42 mouse cellular contexts compared by ENCODE assay signal in the genomic region with DNA sequence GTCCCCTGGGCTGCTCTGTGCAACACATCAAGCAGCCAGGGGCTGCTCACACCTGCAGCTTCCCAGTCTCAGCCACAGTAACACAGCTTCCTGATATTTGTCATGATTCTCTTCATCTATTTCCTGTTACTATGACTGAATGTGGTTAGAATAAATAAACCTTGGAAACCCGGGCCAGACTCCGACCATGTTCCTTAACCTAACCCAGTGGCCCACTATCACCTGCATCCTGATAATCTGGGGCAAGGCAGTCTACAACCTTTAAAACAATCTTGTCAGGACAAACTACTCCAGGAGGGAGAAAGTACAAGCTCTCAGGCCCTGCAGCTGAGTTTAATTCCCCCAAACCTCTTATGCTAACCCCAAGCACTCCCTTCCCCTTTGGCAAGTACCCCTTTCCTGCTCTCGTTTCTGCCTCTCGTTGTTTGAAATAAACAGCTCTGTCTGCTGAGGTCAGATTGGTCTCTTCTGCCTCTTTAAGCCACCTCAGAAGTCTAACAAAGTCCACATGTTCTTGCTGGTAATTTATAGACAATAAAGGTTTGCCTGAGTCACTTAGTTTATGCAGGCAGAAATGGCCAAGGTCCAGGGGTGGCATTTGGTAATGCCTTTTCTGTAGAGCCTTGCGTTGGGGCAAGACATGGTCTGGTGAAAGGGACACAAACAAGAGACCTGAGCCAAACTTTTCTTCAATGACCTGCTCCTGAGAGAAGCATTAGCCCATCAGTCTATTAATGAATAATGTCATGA. TPM values are rescaled to one million over a fixed set of nuclear protein-coding genes. Genes with fewer than 3 reads are reported as not detected.
DNase-seq lines count a peak whose midpoint lies in the region; ATAC-seq and TF ChIP-seq lines count a peak whose summit lies in the region.
"Had no signal": no experiment of that assay in that cellular context is flagged by ENCODE, and none has a peak within 500 bp of the region (broad histone marks: within the 10 kb centered on the region; RNA-seq: fewer than 3 reads in every experiment).

No protein-coding gene starts in this region.

- no peak for ATAC-seq in liver, postnatal 0 days
- no peak for ATAC-seq in forebrain, embryonic 16.5 days
- ATAC-seq in heart, embryonic 11.5 days (replicated peaks; ENCODE audit: insufficient number of reproducible peaks, low FRiP score, low TSS enrichment), result no peak
- ATAC-seq: forebrain, embryonic 14.5 days; hindbrain, embryonic 16.5 days; liver, embryonic 12.5 days; lung, postnatal 0 days; midbrain, embryonic 15.5 days had no signal

- H3K27ac ChIP-seq in liver, postnatal 0 days (ENCODE audit: low read depth), result peak overlapping the region; percentile 7; the same call in 1 of the 2 replicates
- H3K27ac ChIP-seq in CH12.LX (ENCODE audit: insufficient read depth, low read depth) (peak overlapping the region; percentile 47; the same call in 1 of the 2 replicates), macrophage (peak overlapping the region; percentile 15)
- no peak overlapping the region for H3K27ac ChIP-seq in forebrain, embryonic 16.5 days (ENCODE audit: low read length)
- no peak overlapping the region for H3K27ac ChIP-seq in heart, embryonic 11.5 days (ENCODE audit: low read depth, low read length)
- H3K27ac ChIP-seq: heart, embryonic 13.5 days; hindbrain, embryonic 10.5 days; left cerebral cortex, adult 2 months; limb, embryonic 13.5 days; liver, embryonic 12.5 days; midbrain, embryonic 10.5 days; midbrain, embryonic 15.5 days; stomach, embryonic 15.5 days had no signal

- H3K79me2 ChIP-seq in CH12.LX (replicated peaks; ENCODE audit: control insufficient read depth, extremely low read depth, insufficient read depth, poor library complexity, severe bottlenecking) (no peaks in the 10 kb centered on the region; the same call in 1 of the 2 replicates), macrophage (ENCODE audit: inconsistent target) (no peaks in the 10 kb centered on the region)

- H3K4me2 ChIP-seq in liver, postnatal 0 days (ENCODE audit: low read depth, low read length), result no peak overlapping the region
- no peak overlapping the region for H3K4me2 ChIP-seq in CH12.LX (ENCODE audit: insufficient read depth, low read depth, poor library complexity, severe bottlenecking)
- no peak overlapping the region for H3K4me2 ChIP-seq in forebrain, embryonic 16.5 days (ENCODE audit: low read length)
- H3K4me2 ChIP-seq in heart, embryonic 11.5 days, result no peak overlapping the region
- H3K4me2 ChIP-seq: heart, embryonic 13.5 days; limb, embryonic 13.5 days; liver, embryonic 12.5 days; midbrain, embryonic 15.5 days; stomach, embryonic 15.5 days had no signal

- no peaks in the 10 kb centered on the region for H3K27me3 ChIP-seq in liver, postnatal 0 days (ENCODE audit: insufficient read depth, low read length)
- no peaks in the 10 kb centered on the region for H3K27me3 ChIP-seq in CH12.LX (replicated peaks)
- H3K27me3 ChIP-seq in forebrain, embryonic 16.5 days (replicated peaks; ENCODE audit: control insufficient read depth, insufficient read depth, low read length), result no peaks in the 10 kb centered on the region
- H3K27me3 ChIP-seq in heart, embryonic 11.5 days (ENCODE audit: control insufficient read depth, insufficient read depth, low read length), result no peaks in the 10 kb centered on the region
- H3K27me3 ChIP-seq: liver, embryonic 12.5 days; midbrain, embryonic 15.5 days; stomach, embryonic 15.5 days had no signal

- dilution Hi-C loops in CH12.LX (cut with MboI; ENCODE audit: extremely low pct_ligation_motif_present, extremely low pct_unique_long_range_greater_than_20kb, low sequenced_read_pairs), result no loop called here

- no peak for TF ChIP-seq CTCF in liver, postnatal 0 days (IDR thresholded peaks at IDR 0.05; ENCODE audit: low read depth)
- TF ChIP-seq CTCF in CH12.LX (conservative IDR thresholded peaks at IDR 0.05 in 1 of 2, IDR thresholded peaks at IDR 0.05 in 1 of 2; ENCODE audit: low read depth in 2 of 2, low read length in 2 of 2), result no peak

- no peak for TF ChIP-seq RAD21 in CH12.LX (IDR thresholded peaks at IDR 0.05; ENCODE audit: low read depth, low read length)

- H3K4me3 ChIP-seq in liver, postnatal 0 days (ENCODE audit: low read depth, low read length), result no peak overlapping the region
- no peak overlapping the region for H3K4me3 ChIP-seq in CH12.LX (replicated peaks in 1 of 3; ENCODE audit: low read depth in 2 of 3, low read length in 2 of 3, poor library complexity in 1 of 3)
- H3K4me3 ChIP-seq in macrophage (ENCODE audit: inconsistent target), result no peak overlapping the region
- H3K4me3 ChIP-seq in forebrain, embryonic 16.5 days (replicated peaks; ENCODE audit: low read length), result no peak overlapping the region
- no peak overlapping the region for H3K4me3 ChIP-seq in heart, embryonic 11.5 days (ENCODE audit: low read depth, low read length)
- H3K4me3 ChIP-seq: heart, embryonic 13.5 days; hindbrain, embryonic 10.5 days; left cerebral cortex, adult 2 months; limb, embryonic 13.5 days; liver, embryonic 12.5 days; midbrain, embryonic 10.5 days; midbrain, embryonic 15.5 days; stomach, embryonic 15.5 days had no signal

- TF ChIP-seq EP300 in liver, postnatal 0 days (IDR thresholded peaks at IDR 0.05; ENCODE audit: low read depth), result no peak
- no peak for TF ChIP-seq EP300 in CH12.LX (IDR thresholded peaks at IDR 0.05; ENCODE audit: low read length)

- no peak for TF ChIP-seq POLR2A in CH12.LX (IDR thresholded peaks at IDR 0.05; ENCODE audit: low read depth, low read length)

- DNase-seq in liver, postnatal 0 days, result no peak
- DNase-seq in liver, result no peak
- no peak for DNase-seq in CH12.LX (ENCODE audit: extremely low read depth)
- DNase-seq in induced T-regulatory cell, adult 2 months (ENCODE audit: low read depth), result peak; percentile 43
- DNase-seq in cerebellum, adult 11-12 months, result no peak
- DNase-seq: adrenal gland, postnatal 14 days; cerebellum, adult 2 months; cerebellum, postnatal 14 days; gastrocnemius, postnatal 25 days; heart, adult 18-20 months; heart, postnatal 10 days; kidney, adult 11 months; kidney, postnatal 14 days; lung, adult 18-20 months; right cerebral cortex, adult 18-20 months; right cerebral cortex, postnatal 4 days; thymus, adult 18-20 months had no signal

- in situ Hi-C loops in CH12.LX (cut with MboI; ENCODE audit: low pct_ligation_motif_present, low pct_unique_long_range_greater_than_20kb, low sequenced_read_pairs), result no loop called here

- H3K4me1 ChIP-seq in liver, postnatal 0 days (ENCODE audit: insufficient read depth), result peaks cover 34% of the 10 kb centered on the region
- peaks cover 27 to 81% of the 10 kb centered on the region in 2 experiments for H3K4me1 ChIP-seq in CH12.LX (ENCODE audit: control insufficient read depth in 1 of 2, insufficient read depth in 2 of 2)
- H3K4me1 ChIP-seq in forebrain, embryonic 16.5 days (replicated peaks; ENCODE audit: control insufficient read depth, insufficient read depth, low read length), result peaks cover 4% of the 10 kb centered on the region
- H3K4me1 ChIP-seq in heart, embryonic 11.5 days (ENCODE audit: control insufficient read depth, insufficient read depth, low read length), result peaks cover 11% of the 10 kb centered on the region

- H3K9me3 ChIP-seq in liver, postnatal 0 days (ENCODE audit: low read length), result no peaks in the 10 kb centered on the region
- H3K9me3 ChIP-seq in CH12.LX (replicated peaks; ENCODE audit: low read length), result no peaks in the 10 kb centered on the region
- no peaks in the 10 kb centered on the region for H3K9me3 ChIP-seq in forebrain, embryonic 16.5 days (ENCODE audit: control insufficient read depth, low read length)
- no peaks in the 10 kb centered on the region for H3K9me3 ChIP-seq in heart, embryonic 11.5 days (replicated peaks; ENCODE audit: control insufficient read depth, low read length)
- H3K9me3 ChIP-seq: heart, embryonic 13.5 days; hindbrain, embryonic 10.5 days; limb, embryonic 13.5 days; liver, embryonic 12.5 days; midbrain, embryonic 10.5 days; midbrain, embryonic 15.5 days; stomach, embryonic 15.5 days had no signal

- no peak overlapping the region for H3K9ac ChIP-seq in liver, postnatal 0 days (replicated peaks)
- H3K9ac ChIP-seq in CH12.LX (ENCODE audit: insufficient read depth, low read depth), result no peak overlapping the region
- no peak overlapping the region for H3K9ac ChIP-seq in forebrain, embryonic 16.5 days (replicated peaks; ENCODE audit: low read depth, low read length)
- H3K9ac ChIP-seq in heart, embryonic 11.5 days (ENCODE audit: low read depth, low read length), result no peak overlapping the region
- H3K9ac ChIP-seq: heart, embryonic 13.5 days; limb, embryonic 13.5 days; liver, embryonic 12.5 days; midbrain, embryonic 15.5 days; stomach, embryonic 15.5 days had no signal

- no peaks in the 10 kb centered on the region for H3K36me3 ChIP-seq in liver, postnatal 0 days (replicated peaks; ENCODE audit: insufficient read depth, low read length)
- H3K36me3 ChIP-seq in CH12.LX (replicated peaks in 1 of 2; ENCODE audit: control insufficient read depth in 1 of 2, insufficient read depth in 1 of 2, low read length in 1 of 2), result peaks cover 0 to 4% of the 10 kb centered on the region in 2 experiments
- no peaks in the 10 kb centered on the region for H3K36me3 ChIP-seq in macrophage (ENCODE audit: inconsistent target)
- H3K36me3 ChIP-seq in forebrain, embryonic 16.5 days (ENCODE audit: control insufficient read depth, insufficient read depth), result no peaks in the 10 kb centered on the region
- H3K36me3 ChIP-seq in heart, embryonic 11.5 days (ENCODE audit: control insufficient read depth, insufficient read depth, low read length), result no peaks in the 10 kb centered on the region
- H3K36me3 ChIP-seq: heart, embryonic 13.5 days; hindbrain, embryonic 10.5 days; limb, embryonic 13.5 days; liver, embryonic 12.5 days; midbrain, embryonic 10.5 days; midbrain, embryonic 15.5 days; stomach, embryonic 15.5 days had no signal

- 40% methylated on average over 5 of the region's 5 CpGs for WGBS in liver, postnatal 0 days (ENCODE audit: insufficient replicate concordance)
- WGBS in macrophage (ENCODE audit: missing documents), result 15% methylated on average over 5 of the region's 5 CpGs
- WGBS in forebrain, embryonic 16.5 days, result 78% methylated on average over 5 of the region's 5 CpGs
- WGBS in heart, embryonic 11.5 days (ENCODE audit: insufficient replicate concordance), result 67% methylated on average over 5 of the region's 5 CpGs

RNA-seq across cellular contexts. Expression of a gene that starts 16.1 kb away (rescaled TPM):
- polyA plus RNA-seq in liver, postnatal 0 days (2015; fragmentation: Nextera tagmentation; extraction: Ambion mirVana), result not detected in 2 replicates
- total RNA-seq in CH12.LX (2012; rRNA removed) (not detected in 2 replicates), CH12.LX (2014; rRNA removed) (not detected in 2 replicates)
- polyA plus RNA-seq in CH12.LX (2012; ENCODE audit: insufficient read length, low read depth) (0.19 TPM in 1 of 2 replicates, not detected in the other), macrophage (2018) (not detected in 3 replicates)
- under 1 TPM in 4 of 26 experiments, not detected in 22; 0.59 to 0.79 (median 0.71) TPM for total RNA-seq in macrophage (2018; cell fraction: chromatin; rRNA removed)
- under 1 TPM in 1 of 26 experiments, not detected in 25; 0.10 TPM for total RNA-seq in macrophage (2018; cell fraction: cytosol; rRNA removed)
- total RNA-seq in macrophage (2018; cell fraction: nucleus; rRNA removed), result under 1 TPM in 3 of 26 experiments, not detected in 23; 0.56 to 0.65 (median 0.59) TPM
- not detected in 2 replicates for polyA plus RNA-seq in forebrain, embryonic 16.5 days (2015; fragmentation: Nextera tagmentation; extraction: Ambion mirVana)
- not detected in 2 replicates for polyA plus RNA-seq in heart, embryonic 11.5 days (2014; fragmentation: Nextera tagmentation; extraction: Ambion mirVana)
- total RNA-seq: adrenal gland, postnatal 14 days; gastrocnemius, adult 18-20 months; gastrocnemius, postnatal 25 days; heart, adult 18-20 months; heart, postnatal 10 days; layer of hippocampus, adult 18-20 months; layer of hippocampus, postnatal 14 days; left cerebral cortex, adult 2 months; left cerebral cortex, postnatal 36 days; megakaryocyte progenitor cell, adult 5-6 weeks; neutrophil, adult 5-6 weeks had no signal
- polyA plus RNA-seq: cerebellum, adult 2 months; embryonic facial prominence, embryonic 11.5 days; forebrain, embryonic 14.5 days; frontal cortex, adult 2 months; heart, embryonic 13.5 days; hindbrain, embryonic 10.5 days; hindbrain, embryonic 16.5 days; kidney, embryonic 14.5 days; limb, embryonic 13.5 days; liver, embryonic 12.5 days; lung, postnatal 0 days; midbrain, embryonic 10.5 days; midbrain, embryonic 15.5 days; neural tube, embryonic 11.5 days; stomach, embryonic 15.5 days; urinary bladder, adult 2 months had no signal

RNA-seq across cellular contexts. Expression of a gene that starts 22.5 kb away (rescaled TPM):
- polyA plus RNA-seq in liver, postnatal 0 days (2015; fragmentation: Nextera tagmentation; extraction: Ambion mirVana), result 28.2 and 32.1 TPM in 2 replicates
- total RNA-seq in CH12.LX (2012; rRNA removed), result 172 and 205 TPM in 2 replicates
- total RNA-seq in CH12.LX (2014; rRNA removed), result 133 and 155 TPM in 2 replicates
- 84.9 and 93.4 TPM in 2 replicates for polyA plus RNA-seq in CH12.LX (2012; ENCODE audit: insufficient read length, low read depth)
- 100 to 1,000 TPM in 1 of 26 experiments, 10 to 100 TPM in 19, 1 to 10 TPM in 6; 5.1 to 103 (median 27.0) TPM for total RNA-seq in macrophage (2018; cell fraction: chromatin; rRNA removed)
- 100 to 1,000 TPM; 104 to 196 (median 155) TPM for total RNA-seq in macrophage (2018; cell fraction: cytosol; rRNA removed)
- total RNA-seq in macrophage (2018; cell fraction: nucleus; rRNA removed), result 10 to 100 TPM; 15.2 to 72.0 (median 34.0) TPM
- 43.6 to 172 TPM (median 169 TPM) in 3 replicates for polyA plus RNA-seq in macrophage (2018)
- polyA plus RNA-seq in forebrain, embryonic 16.5 days (2015; fragmentation: Nextera tagmentation; extraction: Ambion mirVana), result 4.0 and 4.2 TPM in 2 replicates
- polyA plus RNA-seq in heart, embryonic 11.5 days (2014; fragmentation: Nextera tagmentation; extraction: Ambion mirVana), result 7.4 and 10.4 TPM in 2 replicates

RNA-seq across cellular contexts. Expression of a gene that starts 42.4 kb away (rescaled TPM):
- polyA plus RNA-seq in liver, postnatal 0 days (2015; fragmentation: Nextera tagmentation; extraction: Ambion mirVana), result 37.6 and 41.6 TPM in 2 replicates
- total RNA-seq in CH12.LX (2012; rRNA removed), result 107 and 136 TPM in 2 replicates
- total RNA-seq in CH12.LX (2014; rRNA removed), result 91.0 and 105 TPM in 2 replicates
- 197 and 199 TPM in 2 replicates for polyA plus RNA-seq in CH12.LX (2012; ENCODE audit: insufficient read length, low read depth)
- total RNA-seq in macrophage (2018; cell fraction: chromatin; rRNA removed), result 10 to 100 TPM in 23 of 26 experiments, 1 to 10 TPM in 3; 8.6 to 34.8 (median 20.0) TPM
- 10 to 100 TPM; 19.7 to 39.7 (median 30.6) TPM for total RNA-seq in macrophage (2018; cell fraction: cytosol; rRNA removed)
- total RNA-seq in macrophage (2018; cell fraction: nucleus; rRNA removed), result 10 to 100 TPM; 12.2 to 31.7 (median 17.3) TPM
- polyA plus RNA-seq in macrophage (2018), result 28.5 to 54.8 TPM (median 40.6 TPM) in 3 replicates
- 58.8 and 65.6 TPM in 2 replicates for polyA plus RNA-seq in forebrain, embryonic 16.5 days (2015; fragmentation: Nextera tagmentation; extraction: Ambion mirVana)
- 73.0 and 80.8 TPM in 2 replicates for polyA plus RNA-seq in heart, embryonic 11.5 days (2014; fragmentation: Nextera tagmentation; extraction: Ambion mirVana)

RNA-seq across cellular contexts. Expression of a gene that starts 42.6 kb away (rescaled TPM):
- 19.0 and 21.0 TPM in 2 replicates for polyA plus RNA-seq in liver, postnatal 0 days (2015; fragmentation: Nextera tagmentation; extraction: Ambion mirVana)
- total RNA-seq in CH12.LX (2012; rRNA removed), result 63.3 and 66.5 TPM in 2 replicates
- 98.8 and 105 TPM in 2 replicates for total RNA-seq in CH12.LX (2014; rRNA removed)
- 95.8 and 96.3 TPM in 2 replicates for polyA plus RNA-seq in CH12.LX (2012; ENCODE audit: insufficient read length, low read depth)
- 10 to 100 TPM in 17 of 26 experiments, 1 to 10 TPM in 9; 3.7 to 37.4 (median 15.7) TPM for total RNA-seq in macrophage (2018; cell fraction: chromatin; rRNA removed)
- total RNA-seq in macrophage (2018; cell fraction: cytosol; rRNA removed), result 10 to 100 TPM; 16.6 to 50.3 (median 38.0) TPM
- 10 to 100 TPM in 22 of 26 experiments, 1 to 10 TPM in 4; 8.3 to 41.2 (median 16.2) TPM for total RNA-seq in macrophage (2018; cell fraction: nucleus; rRNA removed)
- 47.2 to 87.1 TPM (median 69.5 TPM) in 3 replicates for polyA plus RNA-seq in macrophage (2018)
- 67.4 and 73.6 TPM in 2 replicates for polyA plus RNA-seq in forebrain, embryonic 16.5 days (2015; fragmentation: Nextera tagmentation; extraction: Ambion mirVana)
- 49.0 and 49.8 TPM in 2 replicates for polyA plus RNA-seq in heart, embryonic 11.5 days (2014; fragmentation: Nextera tagmentation; extraction: Ambion mirVana)

RNA-seq across cellular contexts. Expression of a gene that starts 53.4 kb away (rescaled TPM):
- not detected in 2 replicates for polyA plus RNA-seq in liver, postnatal 0 days (2015; fragmentation: Nextera tagmentation; extraction: Ambion mirVana)
- total RNA-seq in CH12.LX (2012; rRNA removed) (not detected in 2 replicates), CH12.LX (2014; rRNA removed) (not detected in 2 replicates)
- polyA plus RNA-seq in CH12.LX (2012; ENCODE audit: insufficient read length, low read depth) (not detected in 2 replicates), macrophage (2018) (not detected in 3 replicates)
- not detected for total RNA-seq in macrophage (2018; cell fraction: chromatin; rRNA removed)
- not detected for total RNA-seq in macrophage (2018; cell fraction: cytosol; rRNA removed)
- not detected for total RNA-seq in macrophage (2018; cell fraction: nucleus; rRNA removed)
- polyA plus RNA-seq in forebrain, embryonic 16.5 days (2015; fragmentation: Nextera tagmentation; extraction: Ambion mirVana), result 0.32 and 0.49 TPM in 2 replicates
- 0.50 and 1.00 TPM in 2 replicates for polyA plus RNA-seq in heart, embryonic 11.5 days (2014; fragmentation: Nextera tagmentation; extraction: Ambion mirVana)
- total RNA-seq: adrenal gland, postnatal 14 days; gastrocnemius, adult 18-20 months; gastrocnemius, postnatal 25 days; heart, adult 18-20 months; heart, postnatal 10 days; layer of hippocampus, adult 18-20 months; layer of hippocampus, postnatal 14 days; left cerebral cortex, adult 2 months; left cerebral cortex, postnatal 36 days; neutrophil, adult 5-6 weeks had no signal
- polyA plus RNA-seq: embryonic facial prominence, embryonic 11.5 days; frontal cortex, adult 2 months; hindbrain, embryonic 10.5 days; kidney, embryonic 14.5 days; liver, embryonic 12.5 days; lung, postnatal 0 days; midbrain, embryonic 10.5 days; neural tube, embryonic 11.5 days had no signal

Comparison
In these comparisons a context has a peak if more than half of its experiments do, and no peak if none do; other contexts are left out.
1. H3K27ac ChIP-seq: peak in liver, postnatal 0 days (single experiment), CH12.LX (single experiment) and macrophage (single experiment); none in forebrain, embryonic 16.5 days (single experiment) and heart, embryonic 11.5 days (single experiment).